Mouse (Mus musculus) right cerebral cortex, adult 2 months (tissue): ENCODE results near the gene Hoxc8.

Experiments
- DNase-seq, 2 experiments: peaks; one replicate each; pipeline ENCODE4 v3.0.0; 2021 to 2022; ENCODE audit warnings: low spot score in 2 of 2

The Hoxc8 gene

DNA sequence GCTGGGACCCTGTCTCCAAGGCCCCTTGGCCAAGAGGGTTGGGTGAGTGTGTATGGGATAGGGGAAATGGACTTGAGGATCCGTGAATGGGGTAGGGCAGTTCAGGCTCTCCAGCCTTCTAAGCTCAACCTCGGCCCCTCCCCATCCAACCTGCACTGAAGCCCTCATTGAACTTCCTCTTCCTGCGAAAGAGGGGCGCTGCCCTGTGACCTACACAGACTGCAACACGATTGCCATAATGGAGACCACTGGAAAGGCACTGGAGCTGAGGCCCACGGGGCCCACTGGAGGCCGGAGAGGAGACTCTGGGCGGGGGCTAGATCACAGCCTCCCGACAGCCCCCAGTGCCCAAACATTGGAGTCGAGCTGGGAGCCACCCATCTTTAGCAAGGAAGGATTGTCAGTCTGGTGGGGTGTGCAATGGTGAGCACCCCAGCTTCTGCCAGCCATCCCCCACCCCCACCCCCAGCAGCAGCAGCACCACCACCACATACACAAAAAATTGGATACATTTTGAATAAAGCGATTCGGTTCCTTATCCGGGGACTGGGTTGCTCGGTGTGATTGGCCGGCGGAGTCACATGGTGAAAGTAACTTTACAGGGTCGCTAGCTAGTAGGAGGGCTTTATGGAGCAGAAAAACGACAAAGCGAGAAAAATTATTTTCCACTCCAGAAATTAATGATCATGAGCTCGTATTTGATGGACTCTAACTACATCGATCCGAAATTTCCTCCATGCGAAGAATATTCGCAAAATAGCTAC lies 43.8 kb downstream of the Hoxc8 start:
- DNase-seq, result no peak

DNA sequence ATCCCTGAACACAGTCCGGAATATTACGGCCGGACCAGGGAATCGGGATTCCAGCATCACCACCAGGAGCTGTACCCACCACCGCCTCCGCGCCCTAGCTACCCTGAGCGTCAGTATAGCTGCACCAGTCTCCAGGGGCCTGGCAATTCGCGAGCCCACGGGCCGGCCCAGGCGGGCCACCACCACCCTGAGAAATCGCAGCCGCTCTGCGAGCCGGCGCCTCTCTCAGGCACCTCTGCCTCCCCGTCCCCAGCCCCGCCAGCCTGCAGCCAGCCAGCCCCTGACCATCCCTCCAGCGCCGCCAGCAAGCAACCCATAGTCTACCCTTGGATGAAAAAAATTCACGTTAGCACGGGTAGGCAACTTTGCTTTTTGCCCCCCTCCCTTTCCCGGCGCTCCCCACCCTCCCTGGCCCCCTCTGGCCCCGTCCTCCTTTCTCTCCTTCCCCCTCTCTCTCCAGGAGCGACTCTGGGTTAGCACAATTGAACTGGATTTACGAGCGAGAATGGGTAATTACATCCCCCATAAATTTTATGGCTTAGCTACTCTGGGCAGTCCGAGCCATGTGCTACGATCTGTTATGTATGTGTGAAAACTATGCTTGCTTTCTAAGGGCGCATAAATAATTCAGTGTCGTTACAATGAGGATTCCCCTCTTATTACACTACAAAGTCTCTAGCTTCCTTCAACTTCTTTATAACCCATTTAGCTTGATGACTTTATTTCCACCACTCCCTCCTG lies 44.6 kb downstream of the Hoxc8 start:
- DNase-seq, result no peak

DNA sequence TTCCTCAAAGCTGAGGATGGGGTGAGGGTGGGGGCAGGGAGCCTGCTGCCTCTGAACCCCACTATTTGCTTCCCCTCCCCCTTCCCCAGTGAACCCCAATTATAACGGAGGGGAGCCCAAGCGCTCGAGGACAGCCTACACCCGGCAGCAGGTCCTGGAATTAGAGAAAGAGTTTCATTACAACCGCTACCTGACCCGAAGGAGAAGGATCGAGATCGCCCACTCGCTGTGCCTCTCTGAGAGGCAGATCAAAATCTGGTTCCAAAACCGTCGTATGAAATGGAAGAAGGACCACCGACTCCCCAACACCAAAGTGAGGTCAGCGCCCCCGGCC lies 45.1 kb downstream of the Hoxc8 start:
- DNase-seq, result no peak

DNA sequence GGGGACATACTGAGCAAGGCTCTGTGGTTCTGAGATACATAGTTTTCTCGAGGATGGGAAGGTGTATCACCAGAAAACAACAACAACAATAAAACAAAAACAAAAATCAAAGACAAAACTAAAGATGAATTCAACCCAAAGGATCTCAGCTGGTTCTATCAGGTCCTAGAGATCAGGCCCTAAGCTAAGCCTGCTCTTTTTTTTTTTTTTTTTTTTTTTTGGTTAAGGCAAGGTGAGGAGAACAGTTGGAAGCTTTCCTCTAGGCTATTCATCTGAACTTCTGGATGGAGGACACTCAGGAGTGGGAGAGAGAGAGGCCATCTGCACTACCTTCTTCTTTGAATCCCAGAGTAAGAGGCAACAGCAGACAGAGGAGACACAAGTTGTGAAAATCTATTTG lies 47.2 kb downstream of the Hoxc8 start:
- DNase-seq, result no peak

DNA sequence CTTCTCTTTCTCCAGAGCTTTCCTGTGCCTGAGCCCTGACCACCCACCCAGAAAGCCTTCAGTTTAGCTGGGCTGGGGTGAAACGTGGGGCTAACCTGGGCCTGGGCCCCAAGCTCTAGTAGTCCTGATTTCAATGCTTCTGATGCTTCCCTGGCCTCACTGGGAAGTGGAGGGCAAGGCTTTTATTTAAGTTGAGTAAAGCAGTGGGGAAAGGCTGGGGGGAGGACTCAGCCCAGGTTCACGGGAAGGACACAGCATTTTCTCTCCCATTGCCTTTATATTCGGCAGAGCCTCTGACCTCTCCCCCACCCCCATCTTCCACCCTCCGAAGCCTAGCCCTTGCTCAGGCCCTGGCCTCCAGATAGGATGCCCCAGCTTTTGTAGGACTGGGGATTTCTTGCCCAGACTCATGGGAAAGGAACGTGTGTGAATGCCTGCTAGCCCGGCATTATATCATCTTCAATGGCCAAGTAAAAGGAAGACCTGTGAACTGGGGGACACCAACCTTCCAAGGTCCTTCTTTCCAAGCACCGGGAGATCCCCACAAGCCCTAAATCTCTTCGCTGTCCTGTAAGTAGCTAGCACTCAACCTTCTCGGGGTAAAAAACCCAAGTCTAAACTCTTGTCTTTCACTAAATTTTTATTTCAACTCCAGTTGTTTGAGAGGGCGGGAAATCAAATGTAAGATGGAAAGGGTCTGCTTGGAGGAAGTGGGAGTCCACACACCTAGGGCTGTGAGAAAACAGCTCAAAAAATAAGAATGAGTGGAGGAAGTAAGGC lies 48.5 kb downstream of the Hoxc8 start:
- no peak for DNase-seq

DNA sequence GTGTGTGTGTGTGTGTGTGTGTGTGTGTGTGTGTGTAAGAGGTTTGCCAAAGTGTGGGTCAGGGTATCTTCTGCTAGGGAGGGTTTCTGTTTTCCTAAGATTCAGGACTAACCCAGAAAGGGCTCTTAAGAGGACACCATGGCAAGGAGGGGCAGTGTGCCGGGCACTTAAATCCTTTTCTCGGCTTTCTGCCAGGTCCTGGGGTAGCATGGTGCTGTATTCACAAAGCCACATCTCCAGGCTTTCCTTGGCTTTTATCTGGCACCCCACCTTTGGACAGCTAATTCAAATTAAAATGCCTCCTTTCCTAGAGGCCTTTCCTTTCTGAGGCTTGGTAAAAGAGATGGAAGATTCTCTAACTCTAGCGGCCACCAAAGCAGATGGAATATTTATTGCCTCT lies 49.2 kb downstream of the Hoxc8 start:
- no peak for DNase-seq

DNA sequence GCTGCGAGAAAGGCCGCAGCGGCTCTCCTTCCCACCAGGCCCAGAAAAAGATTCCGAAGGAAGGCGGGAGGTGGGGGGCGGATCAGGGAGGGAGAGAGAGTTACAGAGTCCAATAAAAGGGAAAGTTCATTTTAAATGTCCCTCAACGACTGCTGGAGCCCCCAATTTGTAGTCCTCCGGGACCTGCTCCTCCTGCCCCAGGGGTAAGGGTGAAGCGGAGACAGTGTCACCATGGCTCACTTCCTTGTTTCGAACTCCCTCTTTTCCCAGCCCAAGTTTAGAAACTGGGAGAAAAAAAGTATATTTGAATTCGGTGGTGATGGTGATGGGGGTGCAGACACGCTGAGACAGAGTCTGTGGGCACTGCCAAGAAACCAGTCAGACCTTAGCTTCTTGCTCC lies 50.2 kb downstream of the Hoxc8 start:
- DNase-seq, result no peak

DNA sequence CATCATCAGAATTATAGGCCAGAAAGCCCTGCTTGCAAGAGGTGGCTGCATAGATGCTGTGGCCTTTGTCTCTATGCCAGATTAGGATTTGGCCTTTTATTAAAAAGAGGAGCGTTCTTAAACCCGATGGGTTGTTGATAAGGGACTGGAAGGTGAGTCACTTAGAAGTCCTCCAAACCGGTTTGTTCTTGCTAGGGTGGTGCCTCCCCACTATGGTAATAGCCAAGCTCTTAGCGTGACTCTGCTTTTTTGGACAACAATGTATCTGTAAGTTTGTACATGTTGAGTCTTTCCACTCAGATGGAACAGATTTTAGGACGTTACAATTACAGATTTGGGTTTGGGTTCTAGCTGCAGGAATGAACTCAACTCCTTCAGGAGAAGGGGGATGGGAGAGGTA lies 51.2 kb downstream of the Hoxc8 start:
- no peak for DNase-seq

DNA sequence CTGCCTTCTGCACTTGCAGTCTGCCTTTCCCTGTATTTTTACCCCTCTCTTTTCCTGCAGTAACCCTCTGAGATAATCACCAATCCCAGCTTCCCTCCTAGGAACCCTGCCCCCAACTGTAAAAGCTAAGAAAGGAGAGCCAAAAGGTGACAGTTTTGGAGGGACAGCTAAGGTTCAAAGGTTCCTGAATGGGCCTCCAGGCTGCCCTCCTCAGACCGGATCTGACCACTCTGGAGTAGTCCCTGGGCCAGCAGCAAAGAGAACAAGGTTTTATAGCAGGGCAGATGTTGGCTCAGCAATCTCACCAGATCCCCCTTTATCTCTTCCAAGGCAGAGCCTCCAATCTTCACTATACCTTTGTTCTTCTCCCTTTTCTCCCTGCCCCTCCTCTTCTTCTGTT lies 51.8 kb downstream of the Hoxc8 start:
- no peak for DNase-seq
